Mouse (Mus musculus) limb, embryonic 15.5 days (tissue): ENCODE measurements around the gene P2ry10b. TPM values are rescaled to one million over a fixed set of nuclear protein-coding genes. Genes with fewer than 3 reads are reported as not detected.

Source experiments
- ATAC-seq: fragments of 200-750 bp; cut with Nextera tagmentation; 2 replicates; pipeline ENCODE4 v1.8.0; 2017; ENCODE audit warnings: low read depth, moderate TSS enrichment; ENCODE audit not compliant: insufficient number of reproducible peaks, low FRiP score, low TSS enrichment
- H3K27ac ChIP-seq: fragments of 300-500 bp; sonication (generic); 2 replicates; pipeline ENCODE4 v1.5.1; 2015; ENCODE audit warnings: moderate library complexity, mild to moderate bottlenecking, inconsistent platforms
- H3K27me3 ChIP-seq: fragments of 300-500 bp; sonication (generic); 2 replicates; pipeline ENCODE4 v1.6.1; 2015; ENCODE audit warnings: inconsistent platforms
- H3K36me3 ChIP-seq: fragments of 300-500 bp; sonication (generic); 2 replicates; pipeline ENCODE4 v1.6.1; 2015; ENCODE audit warnings: inconsistent platforms
- H3K4me1 ChIP-seq: fragments of 300-500 bp; sonication (generic); 2 replicates; pipeline ENCODE4 v1.6.1; 2015; ENCODE audit warnings: inconsistent platforms
- H3K4me2 ChIP-seq: fragments of 300-500 bp; sonication (generic); 2 replicates; pipeline ENCODE4 v1.6.1; 2015; ENCODE audit warnings: mild to moderate bottlenecking, inconsistent platforms
- H3K4me3 ChIP-seq: fragments of 300-500 bp; sonication (generic); 2 replicates; pipeline ENCODE4 v1.5.1; 2015; ENCODE audit warnings: mild to moderate bottlenecking, inconsistent platforms
- H3K9ac ChIP-seq: fragments of 300-500 bp; sonication (generic); 2 replicates; pipeline ENCODE4 v1.6.1; 2015; ENCODE audit warnings: inconsistent platforms
- H3K9me3 ChIP-seq: fragments of 300-500 bp; sonication (generic); 2 replicates; pipeline ENCODE4 v1.6.1; 2016; ENCODE audit warnings: inconsistent platforms
- WGBS: fragments of 180-500 bp; shearing (Covaris S2); methylation state at CpG from one replicate; pipeline ENCODE4 v1.1.7; 2015; 5-methylcytosine and 5-hydroxymethylcytosine counted together
- polyA plus RNA-seq: library from polyadenylated mRNA; unstranded; fragments of >200 nt; fragmentation: Nextera tagmentation; extraction: Ambion mirVana; gene quantifications from 2 replicates; pipeline ENCODE4 v1.2.1, GENCODE M21; 2015

The P2ry10b gene
- polyA plus RNA-seq, 1 experiment from 2014 or later = 3.6 TPM

DNA sequence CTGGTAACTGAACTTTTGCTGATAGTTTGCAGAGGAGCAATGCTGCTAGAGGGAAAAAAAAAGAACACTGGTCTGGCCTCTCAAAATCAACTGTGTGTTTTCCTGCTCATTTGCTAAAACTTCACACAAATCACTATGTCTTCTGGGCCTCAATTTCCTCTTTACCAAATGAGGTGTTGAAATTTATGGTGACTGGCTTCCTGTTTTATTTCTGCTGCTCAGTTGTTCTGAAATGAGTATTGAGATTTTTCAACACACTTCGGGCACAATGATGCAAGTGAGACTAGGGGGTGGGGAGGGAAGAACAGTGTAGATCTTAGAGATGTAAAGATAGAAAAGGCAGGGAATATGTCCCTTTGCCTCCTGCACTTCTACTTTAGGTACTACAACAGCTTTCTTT lies 30.0 kb downstream of the P2ry10b start:
- Histone ChIP-seq H3K4me2 (no peak overlapping the region), H3K4me3 (no peak overlapping the region), H3K27ac (no peak overlapping the region), H3K4me1 (no peaks in the 10 kb centered on the region), H3K9ac (no peak overlapping the region), H3K36me3 (no peaks in the 10 kb centered on the region), H3K27me3 (no peaks in the 10 kb centered on the region), H3K9me3 (no peaks in the 10 kb centered on the region)
- no peak for ATAC-seq
- WGBS = 60% methylated on average over 1 of the region's 1 CpGs

DNA sequence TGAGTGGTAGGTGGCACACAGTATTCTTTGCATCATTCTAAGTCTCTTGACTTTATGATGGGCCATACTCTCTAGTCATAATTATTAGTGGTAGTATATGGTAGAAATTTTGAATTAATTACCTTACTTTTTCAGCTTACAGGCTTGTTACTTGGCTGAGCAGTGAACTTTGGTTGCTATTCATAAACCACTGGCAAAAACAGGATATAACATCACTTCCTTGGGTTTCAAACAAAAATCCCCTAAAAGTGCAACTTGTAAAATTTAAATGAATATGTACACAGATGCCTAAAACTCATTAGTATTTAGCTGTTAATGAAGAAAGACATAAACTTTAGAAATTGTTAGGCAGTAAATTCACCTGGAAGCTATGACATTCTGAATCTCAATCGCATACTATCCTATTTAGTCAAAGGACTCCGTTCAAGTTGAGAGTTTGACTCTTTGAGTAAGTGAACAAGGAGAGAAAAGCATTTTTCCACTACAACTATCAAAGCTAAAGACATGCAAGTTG lies 68.9 kb downstream of the P2ry10b start:
- no peak overlapping the region for H3K9ac ChIP-seq
- ATAC-seq = no peak
- H3K9me3 ChIP-seq = no peaks in the 10 kb centered on the region
- no peak overlapping the region for H3K4me3 ChIP-seq
- H3K4me2 ChIP-seq = no peak overlapping the region
- no peaks in the 10 kb centered on the region for H3K36me3 ChIP-seq
- 80% methylated on average over 2 of the region's 2 CpGs for WGBS
- H3K27me3 ChIP-seq = no peaks in the 10 kb centered on the region
- H3K4me1 ChIP-seq = no peaks in the 10 kb centered on the region
- no peak overlapping the region for H3K27ac ChIP-seq

Other genes with a start within 250 kb of the P2ry10b start
- gene Lpar4, start 228.3 kb upstream of the P2ry10b start, polyA plus RNA-seq = 33.8 and 39.6 TPM in 2 replicates
- 0.17 and 0.23 TPM in 2 replicates for gene P2ry10, start 60.4 kb upstream of the P2ry10b start, polyA plus RNA-seq
- gene Gpr174, start 107.0 kb downstream of the P2ry10b start, polyA plus RNA-seq = 0.16 and 0.38 TPM in 2 replicates